Mouse (Mus musculus): ENCODE measurements at regions not wholly inside any gene's neighbourhood (a gene's known extent, or its start where the extent isn't known, plus 50 kb on each side); places are given as distances from the start of the nearest gene placed in this dataset.
A peak's percentile ranks its signal among the peaks of the same experiment; 100 is the strongest.

DNA sequence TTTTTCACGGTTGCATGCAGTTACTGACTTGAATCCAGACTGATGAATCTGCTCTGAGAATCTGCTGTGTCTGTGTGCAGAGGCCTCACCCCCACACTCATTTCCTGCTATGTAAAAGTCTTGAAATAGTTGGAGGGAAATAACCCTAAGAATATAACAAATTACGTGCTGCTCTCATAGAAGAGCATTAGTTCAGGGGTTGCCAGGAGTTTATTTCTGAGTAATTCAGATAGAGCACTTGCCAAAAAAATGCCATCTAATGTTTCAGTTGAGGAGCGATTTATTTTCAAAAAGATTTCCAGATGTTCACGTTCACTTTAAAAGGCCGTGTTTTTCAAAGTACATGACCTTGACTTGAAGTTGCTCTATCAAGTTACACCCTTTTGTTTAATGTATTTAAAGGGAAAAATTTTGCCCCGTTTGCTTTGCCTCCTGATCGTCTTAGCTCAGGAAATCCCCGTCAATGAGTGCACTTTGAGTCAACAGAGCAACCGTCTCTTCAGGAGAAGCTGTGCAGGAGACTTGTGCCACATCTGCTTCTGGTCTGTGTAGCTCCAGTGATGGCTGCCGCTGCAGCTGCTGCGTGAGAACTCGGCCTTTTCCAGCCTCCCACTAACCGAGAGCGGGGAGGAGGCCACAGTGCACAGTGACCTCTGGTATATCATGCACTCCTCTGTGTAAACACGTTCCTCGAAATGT, 50.9 kb upstream of the Sec61g start:
- H3K27me3 ChIP-seq (replicated peaks): no peaks in the 10 kb centered on the region
- H3K9ac ChIP-seq: no peak overlapping the region
- peak overlapping the region; percentile 29 for H3K4me2 ChIP-seq
- H3K4me3 ChIP-seq (replicated peaks): no peak overlapping the region
- ATAC-seq (ENCODE audit: insufficient read depth, low FRiP score, low read depth): peak; percentile 87
- H3K9me3 ChIP-seq: no peaks in the 10 kb centered on the region
- no peaks in the 10 kb centered on the region for H3K36me3 ChIP-seq
- peak overlapping the region; percentile 87 for H3K27ac ChIP-seq
- H3K4me1 ChIP-seq: no peaks in the 10 kb centered on the region; the same call in 1 of the 2 replicates
- WGBS: 12% methylated on average over 16 of the region's 16 CpGs

DNA sequence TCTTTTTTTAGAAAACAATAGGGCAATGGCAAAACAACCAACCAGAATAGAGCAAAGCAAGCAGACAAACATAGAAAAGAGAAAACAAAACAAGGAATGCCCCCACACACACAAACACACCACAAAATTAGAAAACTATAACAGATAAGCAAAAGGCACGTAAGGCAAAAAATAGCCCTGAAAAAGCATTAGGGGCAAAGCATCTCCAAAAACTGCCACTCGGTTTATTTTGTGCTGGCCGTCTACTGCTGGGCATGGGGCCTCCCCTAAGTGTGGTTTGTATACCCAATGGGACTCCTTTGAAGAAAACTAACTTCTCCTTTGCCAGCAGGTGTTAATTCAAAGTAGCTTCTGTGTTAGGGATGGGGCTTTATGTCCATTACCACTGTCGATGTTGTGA, 53.4 kb upstream of the Sec61g start:
- no peak overlapping the region for H3K4me2 ChIP-seq
- ATAC-seq (ENCODE audit: insufficient read depth, low FRiP score, low read depth): no peak
- H3K27me3 ChIP-seq (replicated peaks): no peaks in the 10 kb centered on the region
- no peaks in the 10 kb centered on the region; the same call in 1 of the 2 replicates for H3K4me1 ChIP-seq
- no peak overlapping the region for H3K9ac ChIP-seq
- 85% methylated on average over 4 of the region's 4 CpGs for WGBS
- H3K9me3 ChIP-seq: no peaks in the 10 kb centered on the region
- no peak overlapping the region for H3K4me3 ChIP-seq (replicated peaks)
- H3K36me3 ChIP-seq: no peaks in the 10 kb centered on the region
- no peak overlapping the region for H3K27ac ChIP-seq

DNA sequence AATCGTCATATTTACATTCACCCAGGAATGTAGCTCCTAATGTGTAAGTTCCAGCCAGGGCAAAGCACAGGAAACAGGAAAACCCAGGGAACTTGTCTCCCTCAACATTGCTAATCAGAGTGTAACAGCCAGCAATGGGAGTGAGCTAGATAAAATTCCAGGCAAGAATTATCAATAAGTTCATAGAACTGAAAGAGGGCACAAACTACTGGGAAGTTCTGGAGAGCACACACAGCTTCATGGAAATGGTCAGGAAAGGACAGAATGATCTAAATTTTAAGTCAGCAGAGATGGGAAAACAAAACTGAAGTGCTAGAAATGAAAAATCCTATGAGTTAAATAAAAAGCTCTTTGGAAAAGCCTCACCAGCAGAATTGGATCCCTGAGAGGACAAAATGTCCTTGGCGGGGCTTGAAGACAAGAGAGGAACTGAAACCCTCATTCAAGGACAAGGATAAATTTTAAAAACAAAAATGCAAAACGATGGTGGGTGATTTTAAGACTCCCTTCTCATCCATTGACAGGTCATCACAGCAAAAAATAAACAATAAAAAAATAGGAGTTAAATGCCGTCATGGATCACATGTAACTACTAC, 80.9 kb upstream of the Sec61g start:
- no peaks in the 10 kb centered on the region for H3K27me3 ChIP-seq (replicated peaks)
- 67% methylated on average over 4 of the region's 4 CpGs for WGBS

DNA sequence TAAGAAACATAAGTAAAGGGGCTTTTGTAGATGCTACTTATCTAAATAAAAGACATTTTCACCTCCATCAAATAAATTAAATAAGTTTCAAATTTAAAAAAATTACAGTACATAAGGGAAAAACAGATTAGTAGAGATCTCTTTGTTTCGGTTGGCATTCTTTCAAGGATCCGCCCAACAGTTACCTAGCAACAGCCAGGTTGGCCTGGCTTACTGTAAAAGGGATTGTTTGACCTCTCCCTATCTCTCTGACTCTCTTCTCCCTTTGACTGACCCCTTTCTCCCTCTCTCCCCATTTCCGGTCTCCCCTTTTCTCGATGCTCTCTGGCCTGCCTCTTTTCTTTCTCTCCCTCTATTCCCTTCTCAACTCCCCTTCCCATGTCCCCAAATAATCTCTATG, 82.3 kb upstream of the Sec61g start:
- H3K27me3 ChIP-seq (replicated peaks): no peaks in the 10 kb centered on the region
- no peaks in the 10 kb centered on the region for H3K9me3 ChIP-seq

More for the DNA sequence above, 80.9 kb upstream of the Sec61g start:
- Histone ChIP-seq H3K9ac (no peak overlapping the region), H3K36me3 (no peaks in the 10 kb centered on the region), H3K4me3 (replicated peaks) (no peak overlapping the region), H3K4me1 (peaks cover 10% of the 10 kb centered on the region), H3K4me2 (no peak overlapping the region), H3K27ac (no peak overlapping the region), H3K9me3 (no peaks in the 10 kb centered on the region)
- no peak for ATAC-seq (ENCODE audit: insufficient read depth, low FRiP score, low read depth)

DNA sequence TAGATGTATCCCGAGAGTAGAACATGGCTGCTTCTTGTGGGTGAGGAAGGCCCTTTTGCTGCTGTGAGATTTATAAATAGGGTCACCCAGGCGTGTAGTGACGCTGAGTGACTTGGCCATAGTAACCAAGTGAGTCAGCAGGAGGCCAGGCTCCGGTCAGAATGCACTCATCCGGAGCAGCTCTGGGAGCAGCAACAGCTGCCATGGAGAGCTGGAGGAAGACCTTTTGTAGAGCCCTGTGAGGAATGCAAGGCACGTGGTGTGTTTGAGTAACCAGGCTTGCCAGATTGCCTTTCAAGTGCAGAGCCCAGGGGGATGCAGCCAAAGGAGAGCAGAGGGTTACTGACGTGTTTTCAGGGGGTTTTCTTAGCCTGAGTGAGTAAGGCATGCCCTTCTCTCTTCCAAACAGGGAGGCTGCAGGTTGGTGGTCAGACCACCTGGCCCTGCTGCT, 83.2 kb upstream of the Sec61g start:
- H3K36me3 ChIP-seq: no peaks in the 10 kb centered on the region
- H3K4me2 ChIP-seq: peak overlapping the region; percentile 5; the same call in 1 of the 2 replicates
- ATAC-seq (ENCODE audit: insufficient read depth, low FRiP score, low read depth): peak; percentile 95
- H3K9me3 ChIP-seq: no peaks in the 10 kb centered on the region
- 8% methylated on average over 7 of the region's 7 CpGs for WGBS
- no peak overlapping the region for H3K9ac ChIP-seq
- no peaks in the 10 kb centered on the region for H3K27me3 ChIP-seq (replicated peaks)
- peak overlapping the region; percentile 64 for H3K27ac ChIP-seq
- no peak overlapping the region for H3K4me3 ChIP-seq (replicated peaks)
- H3K4me1 ChIP-seq: peaks cover 10% of the 10 kb centered on the region

More for the DNA sequence above, 82.3 kb upstream of the Sec61g start:
- H3K4me3 ChIP-seq (replicated peaks): no peak overlapping the region
- no peak overlapping the region for H3K9ac ChIP-seq
- no peak for ATAC-seq (ENCODE audit: insufficient read depth, low FRiP score, low read depth)
- 63% methylated on average over 4 of the region's 4 CpGs for WGBS
- H3K4me2 ChIP-seq: no peak overlapping the region
- H3K27ac ChIP-seq: no peak overlapping the region; the same call in 1 of the 2 replicates
- H3K36me3 ChIP-seq: no peaks in the 10 kb centered on the region
- H3K4me1 ChIP-seq: peaks cover 10% of the 10 kb centered on the region

DNA sequence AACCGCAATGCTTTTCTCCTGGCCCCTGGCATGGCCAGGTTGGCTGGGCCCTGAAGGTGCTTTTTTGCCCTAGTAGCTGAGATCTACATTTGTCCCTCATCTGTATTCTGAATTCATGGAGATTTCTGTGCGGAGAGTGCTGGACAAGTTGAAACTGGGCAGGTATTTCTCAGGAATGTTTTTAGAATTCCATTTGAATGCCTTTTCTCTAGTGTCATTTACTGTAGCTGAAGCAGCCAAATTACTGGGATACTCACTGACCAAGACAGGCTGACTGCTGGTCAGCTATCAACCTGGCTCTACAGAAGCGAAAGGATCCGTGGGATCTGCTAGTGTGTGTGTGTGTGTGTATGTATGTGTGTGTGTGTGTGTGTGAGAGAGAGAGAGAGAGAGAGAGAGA, 83.7 kb upstream of the Sec61g start:
- Histone ChIP-seq H3K4me2 (peak overlapping the region; percentile 5; the same call in 1 of the 2 replicates), H3K9me3 (no peaks in the 10 kb centered on the region), H3K36me3 (no peaks in the 10 kb centered on the region), H3K9ac (no peak overlapping the region), H3K4me3 (replicated peaks) (no peak overlapping the region), H3K4me1 (peaks cover 10% of the 10 kb centered on the region), H3K27ac (peak overlapping the region; percentile 64), H3K27me3 (replicated peaks) (no peaks in the 10 kb centered on the region)
- 58% methylated on average over 4 of the region's 4 CpGs for WGBS
- 0 out of 2 replicates have a peak, but pooled peaks have one; percentile 6 for ATAC-seq (ENCODE audit: insufficient read depth, low FRiP score, low read depth)

DNA sequence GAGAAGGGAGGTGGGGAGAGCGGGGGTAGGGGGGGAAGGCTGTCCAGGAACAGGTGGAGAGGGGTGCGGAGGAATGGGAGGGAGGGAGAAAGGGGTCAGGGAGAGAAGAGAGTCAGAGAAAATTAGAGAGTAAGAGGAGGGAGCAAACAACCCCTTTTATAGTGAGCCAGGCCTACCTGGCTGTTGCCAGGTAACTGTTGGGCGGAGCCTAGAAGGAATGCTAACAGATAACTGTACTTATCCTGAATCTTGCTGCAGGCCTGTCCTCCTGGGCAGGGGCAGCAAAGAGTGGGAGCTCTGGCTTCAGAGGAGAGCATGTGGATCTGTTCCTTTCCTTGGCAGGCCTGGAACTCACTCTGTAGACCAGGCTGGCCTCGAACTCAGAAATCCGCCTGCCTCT, 84.5 kb upstream of the Sec61g start:
- Histone ChIP-seq H3K4me3 (replicated peaks) (no peak overlapping the region), H3K27ac (no peak overlapping the region), H3K4me2 (no peak overlapping the region), H3K4me1 (peaks cover 10% of the 10 kb centered on the region), H3K36me3 (no peaks in the 10 kb centered on the region), H3K27me3 (replicated peaks) (no peaks in the 10 kb centered on the region), H3K9me3 (no peaks in the 10 kb centered on the region), H3K9ac (no peak overlapping the region)
- no peak for ATAC-seq (ENCODE audit: insufficient read depth, low FRiP score, low read depth)
- WGBS: 83% methylated on average over 5 of the region's 5 CpGs

DNA sequence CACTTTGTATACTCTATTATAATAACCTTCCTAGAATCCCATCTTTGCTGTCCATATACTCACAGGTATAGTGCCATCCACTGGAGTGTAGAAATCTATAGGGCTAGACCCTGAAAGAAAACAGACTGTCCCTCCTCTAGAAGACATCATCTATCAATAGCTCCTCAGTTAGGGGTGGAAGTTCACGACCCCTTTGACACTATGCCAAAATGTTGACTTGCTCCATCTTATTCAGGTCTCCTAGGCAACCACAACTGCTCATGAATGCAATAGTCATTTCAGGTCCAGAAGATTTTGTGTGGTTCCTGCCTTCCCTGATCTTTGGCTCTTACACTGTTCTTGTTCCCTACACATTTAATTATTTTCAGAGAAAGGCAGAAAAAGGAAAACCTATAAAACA, 86.5 kb upstream of the Sec61g start:
- no peaks in the 10 kb centered on the region for H3K27me3 ChIP-seq (replicated peaks)
- WGBS: 64% methylated on average over 1 of the region's 1 CpGs
- H3K9ac ChIP-seq: no peak overlapping the region
- no peak overlapping the region for H3K27ac ChIP-seq
- H3K36me3 ChIP-seq: no peaks in the 10 kb centered on the region
- peaks cover 10% of the 10 kb centered on the region for H3K4me1 ChIP-seq
- no peak overlapping the region for H3K4me2 ChIP-seq
- no peak overlapping the region for H3K4me3 ChIP-seq (replicated peaks)
- ATAC-seq (ENCODE audit: insufficient read depth, low FRiP score, low read depth): no peak
- no peaks in the 10 kb centered on the region for H3K9me3 ChIP-seq

DNA sequence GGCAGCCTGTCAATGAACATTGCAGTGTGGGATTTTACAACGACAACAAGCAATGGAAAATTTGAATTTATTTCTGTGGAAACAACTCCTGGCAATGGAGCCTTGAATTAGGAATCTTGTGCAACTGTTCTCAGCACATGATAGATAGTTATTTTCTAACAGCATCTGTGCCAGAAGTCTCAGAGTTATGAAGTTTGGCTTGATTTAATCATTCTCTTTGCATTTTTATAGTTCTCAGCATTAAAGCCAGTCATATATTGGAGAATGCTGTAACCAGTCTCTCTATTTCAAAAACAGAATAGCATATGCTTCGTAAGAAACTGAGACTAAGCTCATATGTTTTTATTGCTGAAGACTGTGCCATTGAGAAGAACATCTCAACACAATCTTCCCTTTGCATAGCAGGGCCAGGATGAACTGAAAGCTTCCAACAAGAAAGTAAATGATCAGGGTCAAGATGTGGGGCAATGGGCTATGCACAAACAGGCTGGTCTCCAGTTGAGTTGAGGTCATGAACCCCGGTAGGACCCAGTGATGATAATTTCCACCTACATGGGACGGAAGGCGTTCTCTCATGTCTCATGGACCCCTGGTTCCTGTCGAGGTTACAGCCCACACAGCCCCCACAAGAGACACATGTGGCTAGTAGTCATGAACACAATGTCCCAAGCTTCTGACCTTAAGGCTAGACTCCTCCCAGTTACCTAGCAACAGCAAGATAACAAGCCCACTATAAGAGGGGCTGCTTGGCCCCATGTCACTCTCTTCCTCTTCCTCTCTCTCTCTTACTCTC, 89.0 kb upstream of the Sec61g start:
- H3K9me3 ChIP-seq: no peaks in the 10 kb centered on the region
- H3K36me3 ChIP-seq: no peaks in the 10 kb centered on the region
- no peak for ATAC-seq (ENCODE audit: insufficient read depth, low FRiP score, low read depth)
- H3K4me2 ChIP-seq: no peak overlapping the region
- H3K9ac ChIP-seq: no peak overlapping the region
- 75% methylated on average over 6 of the region's 6 CpGs for WGBS
- no peaks in the 10 kb centered on the region for H3K4me1 ChIP-seq
- H3K4me3 ChIP-seq (replicated peaks): no peak overlapping the region
- no peak overlapping the region for H3K27ac ChIP-seq
- H3K27me3 ChIP-seq (replicated peaks): no peaks in the 10 kb centered on the region

DNA sequence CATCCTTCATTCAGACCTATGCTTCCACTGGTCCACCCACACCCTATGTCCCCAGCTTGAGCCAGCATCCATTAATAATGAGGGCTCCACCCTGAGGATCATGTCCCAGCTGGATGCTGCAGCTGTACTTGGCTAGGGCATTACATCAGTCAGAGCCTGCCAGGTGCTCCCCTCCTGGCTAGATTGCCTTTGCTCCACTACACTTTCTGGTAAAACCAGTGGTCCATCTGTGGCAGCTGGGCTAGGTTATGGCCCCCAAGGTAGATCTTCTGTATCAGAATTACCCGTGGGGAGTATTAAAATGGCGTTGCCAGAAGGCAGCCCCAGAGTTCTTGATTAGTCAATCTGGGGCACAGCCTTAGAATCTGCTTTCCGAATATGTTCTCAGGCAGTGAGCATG, 94.7 kb upstream of the Sec61g start:
- no peak overlapping the region for H3K4me2 ChIP-seq
- H3K4me3 ChIP-seq (replicated peaks): no peak overlapping the region
- H3K27ac ChIP-seq: no peak overlapping the region
- 81% methylated on average over 3 of the region's 3 CpGs for WGBS
- H3K9me3 ChIP-seq: no peaks in the 10 kb centered on the region
- no peaks in the 10 kb centered on the region for H3K36me3 ChIP-seq
- no peaks in the 10 kb centered on the region for H3K27me3 ChIP-seq (replicated peaks)
- H3K4me1 ChIP-seq: no peaks in the 10 kb centered on the region
- no peak overlapping the region for H3K9ac ChIP-seq
- no peak for ATAC-seq (ENCODE audit: insufficient read depth, low FRiP score, low read depth)

DNA sequence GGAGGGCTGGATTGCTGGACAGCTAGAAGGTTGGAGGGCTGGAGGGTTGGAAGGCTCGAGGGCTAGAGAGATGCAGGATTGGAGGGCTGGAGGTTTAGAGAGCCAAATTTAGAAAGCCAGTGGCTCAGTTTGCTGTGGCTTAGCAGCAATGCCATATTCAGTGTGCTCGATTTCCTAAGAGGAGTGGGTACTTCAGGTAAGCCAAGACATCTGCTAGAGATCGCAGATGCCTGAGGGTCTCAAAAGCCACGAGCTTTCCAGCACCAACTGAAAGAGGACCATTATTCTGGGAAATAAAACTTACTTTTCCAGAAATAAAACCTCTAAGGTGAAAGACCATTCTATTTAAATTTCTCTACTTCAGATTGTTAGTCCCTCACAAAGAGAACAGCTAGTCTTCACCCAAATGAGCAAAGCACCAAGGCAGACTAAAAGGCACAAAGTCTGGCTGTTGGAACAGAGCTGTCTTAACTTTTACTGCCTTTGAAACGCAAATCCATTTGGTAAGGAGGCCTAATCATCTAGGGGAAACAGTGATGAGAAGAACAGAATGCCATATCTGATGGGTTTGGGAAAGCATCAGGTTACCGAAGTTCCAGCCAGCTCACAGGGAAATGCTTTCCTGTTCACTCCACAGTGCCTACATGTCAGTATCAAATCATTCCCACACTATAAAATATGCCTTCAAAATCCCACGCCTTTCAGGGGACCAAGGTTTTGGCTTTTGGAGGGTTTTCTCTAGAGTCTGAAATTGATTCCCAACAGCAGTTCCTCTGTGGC, 98.3 kb upstream of the Sec61g start:
- 73% methylated on average over 7 of the region's 7 CpGs for WGBS

More for the DNA sequence above, 98.3 kb upstream of the Sec61g start:
- no peak overlapping the region for H3K4me3 ChIP-seq (replicated peaks)
- no peak overlapping the region for H3K9ac ChIP-seq
- H3K27me3 ChIP-seq (replicated peaks): no peaks in the 10 kb centered on the region
- no peaks in the 10 kb centered on the region for H3K36me3 ChIP-seq
- H3K4me2 ChIP-seq: no peak overlapping the region
- no peak for ATAC-seq (ENCODE audit: insufficient read depth, low FRiP score, low read depth)
- H3K27ac ChIP-seq: no peak overlapping the region
- H3K9me3 ChIP-seq: no peaks in the 10 kb centered on the region
- no peaks in the 10 kb centered on the region for H3K4me1 ChIP-seq
